Mouse (Mus musculus) kidney, adult 2 months (tissue): ENCODE measurements at regions not wholly inside any gene's neighbourhood (a gene's known extent, or its start where the extent isn't known, plus 50 kb on each side); places are given as distances from the start of the nearest gene placed in this dataset.

Experiments
- DNase-seq: peaks from one replicate; pipeline ENCODE4 v3.0.0; 2021
- H3K27ac ChIP-seq: fragments of 200-500 bp; 2 replicates; pipeline ENCODE4 v1.5.1; 2012; ENCODE audit warnings: low read depth, low read length, control low read depth, inconsistent platforms; ENCODE audit not compliant: insufficient read depth
- H3K27me3 ChIP-seq: fragments of 200-500 bp; replicated peaks from 2 replicates; pipeline ENCODE4 v1.6.1; 2012; ENCODE audit warnings: mild to moderate bottlenecking, moderate library complexity, low read length, inconsistent platforms; ENCODE audit not compliant: control insufficient read depth, insufficient read depth
- H3K36me3 ChIP-seq: fragments of 200-500 bp; 2 replicates; pipeline ENCODE4 v1.6.1; 2012; ENCODE audit warnings: mild to moderate bottlenecking, moderate library complexity, low read length, inconsistent platforms; ENCODE audit not compliant: control insufficient read depth, insufficient read depth
- H3K4me1 ChIP-seq: fragments of 200-500 bp; 2 replicates; pipeline ENCODE4 v1.6.1; 2011; ENCODE audit warnings: low read length; ENCODE audit not compliant: control insufficient read depth, insufficient read depth
- H3K4me3 ChIP-seq: fragments of 200-500 bp; 2 replicates; pipeline ENCODE4 v1.5.1; 2011; ENCODE audit warnings: mild to moderate bottlenecking, low read depth, low read length, control low read depth; ENCODE audit not compliant: insufficient read depth
- CTCF ChIP-seq: fragments of 200-500 bp; conservative IDR thresholded peaks from 2 replicates; pipeline ENCODE4 v1.5.1; 2011; ENCODE audit warnings: low read depth, mild to moderate bottlenecking, control low read depth, low read length, moderate library complexity, mixed read lengths; ENCODE audit not compliant: insufficient read depth, insufficient read length
- POLR2A ChIP-seq: fragments of 200-500 bp; IDR thresholded peaks from one replicate; pipeline ENCODE4 v1.6.1; 2011; ENCODE audit warnings: low read depth, low read length, control low read depth
- WGBS: fragments of 180-500 bp; shearing (Covaris S2); methylation state at CpG from one replicate; pipeline ENCODE4 v1.1.7; 2018; 5-methylcytosine and 5-hydroxymethylcytosine counted together

GRCm38 (mm10) chr6:51663178-51663577 lies 139.5 kb downstream of the Snx10 start:
- Histone ChIP-seq H3K27ac (no peak overlapping the region), H3K4me1 (no peaks in the 10 kb centered on the region), H3K27me3 (no peaks in the 10 kb centered on the region), H3K4me3 (no peak overlapping the region), H3K36me3 (no peaks in the 10 kb centered on the region)
- WGBS: 79% methylated on average over 3 of the region's 3 CpGs
- no peak for DNase-seq
- TF ChIP-seq POLR2A (no peak), CTCF (no peak)

DNA sequence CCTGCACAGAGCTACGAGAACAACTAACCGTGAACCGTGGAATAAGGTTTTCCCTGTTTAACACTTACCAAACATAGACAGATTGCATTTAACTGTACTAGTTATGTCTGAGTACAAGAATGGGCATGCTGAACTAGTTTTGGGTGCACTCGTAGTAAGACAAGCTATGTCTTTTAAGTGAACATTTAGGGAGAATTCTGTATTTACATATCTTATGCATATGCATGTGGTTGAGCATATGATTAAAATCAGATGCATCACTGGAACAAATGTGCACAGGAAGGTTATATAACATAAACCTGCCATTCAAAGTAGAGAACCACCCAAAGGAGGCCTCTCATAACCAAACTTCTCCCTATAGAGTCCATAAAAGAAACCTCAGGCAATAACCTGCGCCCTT lies 140.3 kb downstream of the Snx10 start:
- Histone ChIP-seq H3K36me3 (no peaks in the 10 kb centered on the region), H3K27ac (no peak overlapping the region), H3K4me1 (no peaks in the 10 kb centered on the region), H3K27me3 (no peaks in the 10 kb centered on the region), H3K4me3 (no peak overlapping the region)
- DNase-seq: no peak
- 93% methylated on average over 5 of the region's 5 CpGs for WGBS
- TF ChIP-seq CTCF (no peak), POLR2A (no peak)

GRCm38 (mm10) chr6:51667022-51667421 lies 143.3 kb downstream of the Snx10 start:
- 75% methylated on average over 3 of the region's 3 CpGs for WGBS
- no peaks in the 10 kb centered on the region for H3K4me1 ChIP-seq
- no peaks in the 10 kb centered on the region for H3K36me3 ChIP-seq
- DNase-seq: no peak
- no peak overlapping the region for H3K4me3 ChIP-seq
- H3K27me3 ChIP-seq: no peaks in the 10 kb centered on the region
- no peak overlapping the region for H3K27ac ChIP-seq
- no peak for TF ChIP-seq POLR2A
- TF ChIP-seq CTCF: no peak

DNA sequence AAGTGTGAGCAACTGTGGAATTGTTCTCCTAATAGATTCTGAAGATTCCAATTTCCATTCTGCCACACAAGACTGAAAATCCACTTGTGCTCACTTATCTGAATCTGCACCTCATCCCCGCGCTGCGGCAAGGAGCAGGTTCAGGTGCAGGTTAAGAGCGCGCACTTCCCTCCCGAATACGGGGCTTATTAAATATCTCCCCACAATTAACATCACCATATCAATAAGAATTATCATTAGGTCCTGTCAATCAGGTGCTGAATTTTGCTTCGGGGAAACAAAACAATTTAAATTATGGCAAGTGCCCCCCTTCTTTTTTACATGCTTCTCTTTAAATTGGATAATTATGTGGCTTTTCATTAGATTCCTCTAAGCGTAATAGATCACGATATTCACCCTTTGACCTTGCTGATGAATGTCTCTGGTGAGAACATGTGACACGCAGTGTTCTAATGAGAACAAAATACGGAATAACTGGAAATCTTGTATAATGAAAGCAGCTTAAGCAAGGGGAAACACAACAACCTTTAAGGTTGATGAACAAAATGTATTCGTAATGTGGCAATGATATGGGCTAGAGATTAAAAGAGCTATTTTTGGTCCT lies 151.7 kb downstream of the Snx10 start:
- no peak overlapping the region for H3K4me3 ChIP-seq
- no peak overlapping the region for H3K27ac ChIP-seq
- H3K27me3 ChIP-seq: no peaks in the 10 kb centered on the region
- no peak for DNase-seq
- no peaks in the 10 kb centered on the region for H3K36me3 ChIP-seq
- 89% methylated on average over 13 of the region's 13 CpGs for WGBS
- peaks cover 5% of the 10 kb centered on the region for H3K4me1 ChIP-seq
- TF ChIP-seq CTCF: no peak

DNA sequence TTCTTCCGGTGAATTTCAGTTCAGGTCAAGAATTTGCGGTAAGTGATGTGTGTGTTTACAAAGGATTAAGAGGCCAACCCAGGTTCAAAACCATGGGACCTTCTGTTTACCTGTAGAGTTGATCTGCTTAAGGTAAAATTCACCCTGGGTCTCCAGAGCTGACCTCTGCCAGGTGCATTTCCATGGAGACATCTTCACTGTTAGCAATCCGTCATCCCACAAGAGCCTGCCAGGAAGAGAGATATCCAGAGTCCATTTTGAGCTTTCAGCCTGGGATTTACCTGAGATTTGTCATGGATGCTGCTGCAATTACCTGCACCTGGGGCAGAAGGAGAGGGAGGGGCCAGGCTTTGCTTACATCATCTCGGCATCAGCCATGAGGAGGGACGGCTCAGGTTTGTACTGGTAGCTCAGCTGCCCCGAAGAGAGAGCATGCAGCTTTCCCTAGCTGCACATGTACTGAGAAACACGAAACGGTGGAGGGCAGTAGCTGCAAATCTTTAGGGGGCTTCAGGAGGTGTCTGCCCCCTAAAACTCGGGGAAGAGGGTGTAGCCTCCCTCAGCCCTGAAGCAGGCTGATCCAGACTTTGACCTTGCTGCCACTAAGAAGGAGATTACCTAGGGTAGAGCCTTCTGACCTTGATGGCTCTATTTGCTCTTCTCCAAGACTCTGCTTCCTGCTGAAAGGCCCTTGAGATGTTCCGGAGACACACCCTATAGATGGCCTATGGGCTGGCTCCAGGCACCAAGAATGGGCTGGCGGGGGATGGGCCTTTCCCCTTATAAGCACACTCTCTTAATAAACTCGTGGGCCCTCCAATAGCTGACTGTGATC lies 153.7 kb downstream of the Snx10 start:
- WGBS: 86% methylated on average over 12 of the region's 12 CpGs
- Histone ChIP-seq H3K4me1 (peaks cover 8% of the 10 kb centered on the region), H3K36me3 (no peaks in the 10 kb centered on the region), H3K4me3 (no peak overlapping the region), H3K27me3 (no peaks in the 10 kb centered on the region), H3K27ac (no peak overlapping the region)
- TF ChIP-seq CTCF (no peak), POLR2A (no peak)
- no peak for DNase-seq

DNA sequence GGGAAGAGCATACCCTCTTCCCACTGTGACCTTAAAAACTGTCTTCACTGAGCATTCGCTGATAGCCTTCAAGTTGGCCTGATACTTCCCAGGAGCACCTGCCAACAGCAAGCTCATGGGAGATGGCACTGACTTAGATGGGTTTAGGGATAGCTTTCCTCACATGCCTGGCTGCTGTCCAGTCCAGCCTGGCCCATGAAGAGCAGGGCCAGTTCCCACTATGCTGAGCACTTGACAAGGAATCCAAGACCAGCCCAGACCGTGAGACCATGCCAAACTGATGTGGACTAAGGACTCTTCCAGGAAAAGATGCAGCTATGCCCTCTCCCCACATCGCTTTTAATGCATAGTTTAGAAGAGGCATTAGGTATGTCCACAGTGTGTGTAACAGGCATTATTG lies 155.0 kb downstream of the Snx10 start:
- peaks cover 8% of the 10 kb centered on the region for H3K4me1 ChIP-seq
- H3K27ac ChIP-seq: no peak overlapping the region
- peak; percentile 44 for DNase-seq
- H3K27me3 ChIP-seq: no peaks in the 10 kb centered on the region
- H3K36me3 ChIP-seq: no peaks in the 10 kb centered on the region
- H3K4me3 ChIP-seq: no peak overlapping the region
- TF ChIP-seq CTCF: no peak
- TF ChIP-seq POLR2A: no peak
- 77% methylated on average over 3 of the region's 3 CpGs for WGBS

DNA sequence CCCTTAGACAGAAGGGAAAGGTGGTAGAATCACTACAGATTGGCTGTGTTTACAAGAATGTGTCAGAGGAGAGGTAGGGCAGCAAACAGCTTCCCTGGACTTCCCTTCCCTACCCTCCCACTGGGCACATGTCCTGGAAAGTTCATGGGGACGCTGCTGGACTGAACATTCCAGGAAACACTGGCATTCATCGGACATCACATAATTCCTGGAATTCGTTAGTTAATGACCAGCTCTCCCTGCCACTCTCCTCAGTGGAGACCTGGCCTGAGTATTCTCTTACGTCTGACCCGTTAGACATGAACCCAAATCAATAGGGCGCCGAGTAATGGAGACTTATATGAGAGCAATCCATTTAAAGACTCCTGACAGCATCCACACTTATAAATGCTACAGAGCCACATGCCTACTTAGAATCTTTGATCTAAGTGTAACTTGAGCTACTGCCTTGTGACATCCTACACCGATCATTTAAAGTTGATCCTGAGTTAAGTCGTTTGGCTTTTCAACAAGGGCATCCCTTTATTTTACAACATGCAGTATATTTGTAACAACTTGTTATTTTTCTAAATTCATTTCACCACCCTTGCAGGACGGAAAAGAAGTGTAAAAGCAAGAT lies 156.6 kb downstream of the Snx10 start:
- H3K4me3 ChIP-seq: no peak overlapping the region
- 28% methylated on average over 10 of the region's 10 CpGs for WGBS
- peak; percentile 93 for DNase-seq
- no peak overlapping the region for H3K27ac ChIP-seq
- no peaks in the 10 kb centered on the region for H3K27me3 ChIP-seq
- H3K36me3 ChIP-seq: no peaks in the 10 kb centered on the region
- TF ChIP-seq POLR2A: no peak
- no peak for TF ChIP-seq CTCF
- H3K4me1 ChIP-seq: peaks cover 8% of the 10 kb centered on the region
